Mouse (Mus musculus): Measurements from ENCODE around the gene C5ar2. TPM values are rescaled to one million over a fixed set of nuclear protein-coding genes. Genes with fewer than 3 reads are reported as not detected.
A peak's percentile ranks its signal among the peaks of the same experiment; 100 is the strongest.

Gene C5ar2
- polyA plus RNA-seq, 1 experiment from 2014 or later = 1.1 TPM

DNA sequence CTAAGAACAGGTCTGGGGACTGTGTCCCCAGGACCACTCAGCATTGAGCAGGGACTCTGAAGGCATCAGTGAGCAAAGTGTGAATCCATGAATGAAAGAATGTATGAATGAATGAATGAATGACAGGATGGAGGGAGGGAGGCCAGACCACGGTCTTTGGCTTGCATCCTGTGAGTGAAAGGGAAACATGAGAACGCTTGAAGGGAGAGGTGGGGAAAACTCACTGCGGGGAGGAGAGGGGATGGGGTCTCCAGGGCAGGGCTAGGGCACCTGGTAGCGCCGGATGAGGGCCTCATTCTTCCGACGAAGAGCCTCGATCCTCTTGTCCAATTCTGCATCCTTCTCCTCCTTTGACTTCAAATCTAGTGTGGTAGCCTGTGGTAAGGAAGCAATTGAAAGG is 40.0 kb upstream of the C5ar2 start:
- 89% methylated on average over 8 of the region's 8 CpGs for WGBS
- Histone ChIP-seq H3K4me3 (ENCODE audit: low read depth, low read length) (no peak overlapping the region), H3K4me1 (ENCODE audit: insufficient read depth, low read depth, low read length) (no peaks in the 10 kb centered on the region; the same call in 1 of the 2 replicates), H3K27ac (ENCODE audit: low read length) (no peak overlapping the region), H3K9me3 (ENCODE audit: low read length) (no peaks in the 10 kb centered on the region), H3K36me3 (ENCODE audit: insufficient read depth, low read length) (peaks cover 28% of the 10 kb centered on the region), H3K27me3 (replicated peaks; ENCODE audit: insufficient read depth, low read length) (no peaks in the 10 kb centered on the region), H3K4me2 (replicated peaks; ENCODE audit: low read depth, low read length) (no peak overlapping the region), H3K9ac (replicated peaks; ENCODE audit: low read depth) (no peak overlapping the region)
- no peak for ATAC-seq
- TF ChIP-seq EP300 (IDR thresholded peaks at IDR 0.05) = no peak
- no peak for TF ChIP-seq CTCF (IDR thresholded peaks at IDR 0.05)
- DNase-seq (ENCODE audit: low spot score) = no peak

- no peak for ATAC-seq
- H3K36me3 ChIP-seq (ENCODE audit: insufficient read depth, low read length) = peaks cover 37% of the 10 kb centered on the region
- H3K9me3 ChIP-seq (ENCODE audit: low read length) = no peaks in the 10 kb centered on the region
- WGBS = 84% methylated on average over 13 of the region's 13 CpGs
- TF ChIP-seq EP300 (IDR thresholded peaks at IDR 0.05) = no peak
- TF ChIP-seq CTCF (IDR thresholded peaks at IDR 0.05) = no peak
- no peak overlapping the region for H3K4me2 ChIP-seq (replicated peaks; ENCODE audit: low read depth, low read length)
- no peaks in the 10 kb centered on the region for H3K27me3 ChIP-seq (replicated peaks; ENCODE audit: insufficient read depth, low read length)
- no peak overlapping the region for H3K9ac ChIP-seq (replicated peaks; ENCODE audit: low read depth)
- H3K4me3 ChIP-seq (ENCODE audit: low read depth, low read length) = no peak overlapping the region
- H3K27ac ChIP-seq (ENCODE audit: low read length) = no peak overlapping the region
- DNase-seq (ENCODE audit: low spot score) = no peak
- no peaks in the 10 kb centered on the region; the same call in 1 of the 2 replicates for H3K4me1 ChIP-seq (ENCODE audit: insufficient read depth, low read depth, low read length)
Measured at GRCm38 (mm10) chr7:16282334-16282733, 38.4 kb upstream of the C5ar2 start.

- H3K27me3 ChIP-seq (replicated peaks; ENCODE audit: insufficient read depth, low read length) = no peaks in the 10 kb centered on the region
- no peak for TF ChIP-seq EP300 (IDR thresholded peaks at IDR 0.05)
- TF ChIP-seq CTCF (IDR thresholded peaks at IDR 0.05) = no peak
- H3K9ac ChIP-seq (replicated peaks; ENCODE audit: low read depth) = no peak overlapping the region
- no peak for ATAC-seq
- H3K4me3 ChIP-seq (ENCODE audit: low read depth, low read length) = no peak overlapping the region
- no peaks in the 10 kb centered on the region; the same call in 1 of the 2 replicates for H3K4me1 ChIP-seq (ENCODE audit: insufficient read depth, low read depth, low read length)
- DNase-seq (ENCODE audit: low spot score) = no peak
- 85% methylated on average over 11 of the region's 11 CpGs for WGBS
- peaks cover 44% of the 10 kb centered on the region for H3K36me3 ChIP-seq (ENCODE audit: insufficient read depth, low read length)
- H3K4me2 ChIP-seq (replicated peaks; ENCODE audit: low read depth, low read length) = no peak overlapping the region
- H3K9me3 ChIP-seq (ENCODE audit: low read length) = no peaks in the 10 kb centered on the region
- no peak overlapping the region for H3K27ac ChIP-seq (ENCODE audit: low read length)
Measured at GRCm38 (mm10) chr7:16280721-16281120, 36.8 kb upstream of the C5ar2 start.

DNA sequence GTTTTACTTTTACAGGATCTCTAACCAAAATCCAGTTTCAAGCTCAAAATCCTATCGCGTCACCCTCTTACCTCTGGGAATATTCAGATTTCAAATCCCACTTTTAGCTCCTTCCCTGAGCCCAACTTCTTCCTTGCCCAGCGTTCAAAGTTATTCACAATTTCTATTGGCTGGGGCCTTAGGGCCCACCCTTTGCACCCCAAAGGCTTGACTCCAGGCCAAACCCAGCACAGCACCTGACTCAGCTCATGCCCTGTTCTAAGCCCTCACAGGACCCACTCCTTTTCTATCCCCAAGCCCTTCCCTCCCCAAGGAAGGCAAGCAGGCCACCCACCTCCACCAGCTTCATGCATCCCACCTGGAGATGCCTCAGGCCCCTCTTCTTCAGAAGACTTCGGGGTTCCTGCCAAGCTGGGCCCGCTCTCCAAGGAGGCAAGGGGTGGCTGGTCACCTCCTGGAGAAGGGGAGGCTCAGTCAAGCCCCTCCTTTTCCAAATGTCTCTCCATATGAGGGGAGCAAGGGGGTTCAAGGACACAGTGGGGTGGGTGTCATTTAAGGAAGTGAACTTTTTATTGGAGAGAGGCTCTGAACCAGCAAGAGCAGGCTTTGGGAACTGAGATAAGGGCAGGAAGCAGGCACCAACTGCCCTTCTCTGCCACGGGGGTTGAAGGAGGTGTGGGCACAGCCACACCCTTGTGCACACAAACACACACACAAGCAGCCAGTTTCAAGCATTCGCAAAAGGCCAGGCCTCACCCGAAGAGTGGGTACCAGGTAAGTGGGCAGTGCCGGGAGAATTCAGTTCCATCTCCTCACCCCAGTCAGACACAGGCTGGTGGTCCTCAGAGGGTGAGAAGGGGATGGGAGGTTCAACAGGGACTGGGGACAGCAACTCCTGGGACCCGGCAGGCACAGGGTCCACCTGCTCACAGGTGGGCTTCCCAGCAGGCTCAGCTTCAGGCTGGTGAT is 31.3 kb upstream of the C5ar2 start:
- H3K9ac ChIP-seq (replicated peaks; ENCODE audit: low read depth) = no peak overlapping the region
- no peak overlapping the region for H3K27ac ChIP-seq (ENCODE audit: low read length)
- H3K9me3 ChIP-seq (ENCODE audit: low read length) = no peaks in the 10 kb centered on the region
- H3K4me2 ChIP-seq (replicated peaks; ENCODE audit: low read depth, low read length) = no peak overlapping the region
- H3K36me3 ChIP-seq (ENCODE audit: insufficient read depth, low read length) = peaks cover 24% of the 10 kb centered on the region; the same call in 1 of the 2 replicates
- H3K27me3 ChIP-seq (replicated peaks; ENCODE audit: insufficient read depth, low read length) = no peaks in the 10 kb centered on the region
- peaks cover 15% of the 10 kb centered on the region; the same call in 1 of the 2 replicates for H3K4me1 ChIP-seq (ENCODE audit: insufficient read depth, low read depth, low read length)
- no peak overlapping the region for H3K4me3 ChIP-seq (ENCODE audit: low read depth, low read length)
- no peak for TF ChIP-seq EP300 (IDR thresholded peaks at IDR 0.05)
- no peak for TF ChIP-seq CTCF (IDR thresholded peaks at IDR 0.05)
- ATAC-seq (no peak), DNase-seq (ENCODE audit: low spot score) (no peak)
- 75% methylated on average over 9 of the region's 10 CpGs for WGBS

DNA sequence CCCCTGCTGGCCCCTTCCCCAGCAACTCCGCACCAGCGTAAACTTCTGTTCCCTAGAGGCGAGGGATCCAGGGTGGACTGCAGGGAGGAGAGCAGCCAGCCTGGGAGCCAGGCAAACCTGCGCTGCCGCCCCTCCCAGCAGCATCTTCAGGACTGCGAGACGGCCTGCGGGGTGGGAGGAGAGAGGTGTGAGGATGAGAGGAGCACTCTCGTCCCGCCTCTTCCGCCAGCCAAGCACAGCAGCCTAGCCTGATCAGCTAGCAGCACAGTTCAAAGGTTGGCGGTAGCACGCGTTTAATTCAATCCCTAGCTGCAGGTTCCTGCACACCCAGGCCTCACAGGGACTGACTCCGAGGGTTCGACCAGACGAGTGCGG is 29.8 kb upstream of the C5ar2 start:
- Histone ChIP-seq H3K27ac (ENCODE audit: low read length) (peak overlapping the region; percentile 80), H3K27me3 (replicated peaks; ENCODE audit: insufficient read depth, low read length) (no peaks in the 10 kb centered on the region), H3K36me3 (ENCODE audit: insufficient read depth, low read length) (peaks cover 24% of the 10 kb centered on the region; the same call in 1 of the 2 replicates), H3K9ac (replicated peaks; ENCODE audit: low read depth) (0 out of 2 replicates have a peak overlapping the region, but pooled peaks have one; percentile 52), H3K4me2 (replicated peaks; ENCODE audit: low read depth, low read length) (peak overlapping the region; percentile 98), H3K4me3 (ENCODE audit: low read depth, low read length) (peak overlapping the region; percentile 69), H3K4me1 (ENCODE audit: insufficient read depth, low read depth, low read length) (peaks cover 15% of the 10 kb centered on the region; the same call in 1 of the 2 replicates), H3K9me3 (ENCODE audit: low read length) (no peaks in the 10 kb centered on the region)
- DNase-seq (ENCODE audit: low spot score) (peak; percentile 90), ATAC-seq (peak; percentile 64)
- TF ChIP-seq CTCF (IDR thresholded peaks at IDR 0.05) (no peak), EP300 (IDR thresholded peaks at IDR 0.05) (no peak)
- under 1% methylated on average over 17 of the region's 18 CpGs for WGBS

DNA sequence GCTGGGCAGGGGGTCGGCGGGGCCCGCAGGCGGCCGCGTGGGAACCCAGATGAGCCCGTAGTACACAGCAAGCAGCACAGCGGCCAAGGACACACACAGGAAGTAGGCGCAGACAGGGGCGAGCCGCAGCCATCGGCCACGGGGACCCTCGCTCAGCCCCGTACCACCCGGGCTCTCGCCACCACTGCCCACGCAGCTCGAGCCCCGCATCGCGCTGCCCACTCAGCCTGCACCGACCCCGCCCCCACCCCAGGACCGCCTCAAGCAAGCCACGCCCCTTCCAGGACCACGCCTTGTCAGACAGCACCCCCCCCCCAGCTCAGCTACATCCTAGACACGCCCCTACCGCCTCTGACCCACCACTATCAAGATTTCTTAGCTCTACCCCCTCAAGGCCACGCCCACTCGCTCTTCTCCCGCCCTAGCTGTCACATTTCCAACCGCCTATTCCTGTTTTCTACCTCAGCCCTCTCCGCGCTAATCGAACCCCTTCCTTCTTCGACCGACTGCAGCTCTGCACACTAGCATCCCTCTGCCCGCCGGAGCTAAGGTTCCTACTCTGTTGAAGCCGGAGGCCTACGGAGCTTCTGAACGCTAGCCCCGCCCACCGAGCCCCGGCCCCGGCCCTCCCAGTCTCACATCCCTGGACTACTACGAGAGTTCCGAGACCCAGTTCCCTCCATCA is 29.3 kb upstream of the C5ar2 start, which contains the start of gene Inafm1:
Gene Inafm1 (minus strand): TSS at position 537 of the 685 bp plus-strand sequence.
- H3K4me1 ChIP-seq (ENCODE audit: insufficient read depth, low read depth, low read length) = peaks cover 15% of the 10 kb centered on the region; the same call in 1 of the 2 replicates
- WGBS = 1% methylated on average over 29 of the region's 49 CpGs

More for the DNA sequence above, 29.3 kb upstream of the C5ar2 start, which contains the start of gene Inafm1:
- Histone ChIP-seq H3K4me2 (replicated peaks; ENCODE audit: low read depth, low read length) (peak within 1 kb of the TSS; percentile 98), H3K27ac (ENCODE audit: low read length) (peak within 1 kb of the TSS; percentile 80), H3K9me3 (ENCODE audit: low read length) (no peaks in the 10 kb centered on the region), H3K36me3 (ENCODE audit: insufficient read depth, low read length) (peaks cover 22% of the 10 kb centered on the region; the same call in 1 of the 2 replicates), H3K9ac (replicated peaks; ENCODE audit: low read depth) (peak within 1 kb of the TSS; percentile 52), H3K27me3 (replicated peaks; ENCODE audit: insufficient read depth, low read length) (no peaks in the 10 kb centered on the region), H3K4me3 (ENCODE audit: low read depth, low read length) (peak within 1 kb of the TSS; percentile 69)
- no peak for TF ChIP-seq EP300 (IDR thresholded peaks at IDR 0.05)
- no peak for TF ChIP-seq CTCF (IDR thresholded peaks at IDR 0.05)
- DNase-seq (ENCODE audit: low spot score) (peak; percentile 98), ATAC-seq (peak; percentile 90)

Data from lung, postnatal 0 days (tissue).